Mouse (Mus musculus) erythroblast, adult 5-6 weeks (primary cell): Measurements from ENCODE around the gene Fam107b. TPM values are rescaled to one million over a fixed set of nuclear protein-coding genes. Genes with fewer than 3 reads are reported as not detected.

Source experiments
- ATAC-seq: replicated peaks from 2 replicates; pipeline ENCODE4 v1.8.0; 2016; ENCODE audit warnings: moderate number of reproducible peaks, mild to moderate bottlenecking, moderate TSS enrichment, inconsistent platforms; ENCODE audit not compliant: poor library complexity, low FRiP score, severe bottlenecking
- total RNA-seq, 2 experiments: library from RNA; stranded (forward) in 1 of 2; stranded (reverse) in 1 of 2; fragments of 150-400 nt in 1 of 2; fragments of 200-764, 138-1000 nt in 1 of 2; gene quantifications; 2 replicates each; pipeline versions ENCODE4 v1.2.3 to v1.2.4; 2015 to 2017; ENCODE audit warnings: low replicate concordance in 2 of 2

Fam107b gene
- 180 and 207 TPM in 2 replicates for total RNA-seq (2015; ENCODE audit: low replicate concordance)
- total RNA-seq (2017; ENCODE audit: low replicate concordance), result 121 and 136 TPM in 2 replicates

- no peak for ATAC-seq
Measured at GRCm38 (mm10) chr2:3570186-3570585, at the start of gene Fam107b. Gene Fam107b (plus strand): TSS chr2:3570488.

GRCm38 (mm10) chr2:3522558-3522957 lies 47.7 kb upstream of the Fam107b start:
- no peak for ATAC-seq

- no peak for ATAC-seq
Measured at GRCm38 (mm10) chr2:3526288-3526687, 44.0 kb upstream of the Fam107b start.

GRCm38 (mm10) chr2:3541307-3542079 lies 28.8 kb upstream of the Fam107b start:
- no peak for ATAC-seq

GRCm38 (mm10) chr2:3546055-3546454 lies 24.2 kb upstream of the Fam107b start:
- no peak for ATAC-seq

- no peak for ATAC-seq
Measured at GRCm38 (mm10) chr2:3546588-3546987, 23.7 kb upstream of the Fam107b start.

GRCm38 (mm10) chr2:3570606-3571005 lies 318 bp downstream of the Fam107b start:
- no peak for ATAC-seq

GRCm38 (mm10) chr2:3573883-3574282 lies 3.6 kb downstream of the Fam107b start:
- ATAC-seq, result no peak

- ATAC-seq, result no peak
Measured at GRCm38 (mm10) chr2:3575140-3575539, 4.9 kb downstream of the Fam107b start.

GRCm38 (mm10) chr2:3576346-3576745 lies 6.1 kb downstream of the Fam107b start:
- no peak for ATAC-seq

- ATAC-seq, result no peak
Measured at GRCm38 (mm10) chr2:3577216-3577615, 6.9 kb downstream of the Fam107b start.

- ATAC-seq, result no peak
Measured at GRCm38 (mm10) chr2:3578180-3578902, 8.1 kb downstream of the Fam107b start.

GRCm38 (mm10) chr2:3579316-3579902 lies 9.1 kb downstream of the Fam107b start:
- no peak for ATAC-seq

GRCm38 (mm10) chr2:3582830-3583229 lies 12.5 kb downstream of the Fam107b start:
- ATAC-seq, result no peak

- no peak for ATAC-seq
Measured at GRCm38 (mm10) chr2:3585231-3585783, 15.0 kb downstream of the Fam107b start.

GRCm38 (mm10) chr2:3590086-3590915 lies 20.0 kb downstream of the Fam107b start:
- ATAC-seq, result no peak

- ATAC-seq, result no peak
Measured at GRCm38 (mm10) chr2:3590916-3591197, 20.6 kb downstream of the Fam107b start.

- ATAC-seq, result no peak
Measured at GRCm38 (mm10) chr2:3594663-3595318, 24.5 kb downstream of the Fam107b start.

- ATAC-seq, result no peak
Measured at GRCm38 (mm10) chr2:3600421-3600820, 30.1 kb downstream of the Fam107b start.
